Mouse (Mus musculus) ovary, postnatal 36 days (tissue): ENCODE results near the gene Enkur.

Source experiments
- DNase-seq: peaks from one replicate; pipeline ENCODE4 v3.0.0; 2022; ENCODE audit warnings: low spot score, mixed read lengths

The Enkur gene

DNA sequence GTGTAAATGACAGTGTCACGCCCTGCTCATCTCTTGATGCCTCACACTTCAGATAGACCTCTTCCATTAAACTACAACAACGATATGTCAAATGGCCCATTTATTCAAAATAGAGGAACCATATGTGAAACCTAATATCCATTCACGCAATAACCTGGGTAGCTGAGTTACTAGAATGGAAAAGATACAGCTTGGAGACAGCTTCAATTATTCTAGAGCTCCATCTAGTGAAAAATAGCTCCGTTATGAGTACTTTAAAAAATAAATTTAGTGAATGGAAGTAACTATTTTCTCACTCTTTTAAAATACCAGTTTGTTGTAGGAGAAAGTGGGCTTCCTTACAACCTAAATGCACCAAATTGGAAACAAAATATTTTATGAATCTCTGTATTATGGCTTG is 16.6 kb downstream of the Enkur start:
- no peak for DNase-seq

DNA sequence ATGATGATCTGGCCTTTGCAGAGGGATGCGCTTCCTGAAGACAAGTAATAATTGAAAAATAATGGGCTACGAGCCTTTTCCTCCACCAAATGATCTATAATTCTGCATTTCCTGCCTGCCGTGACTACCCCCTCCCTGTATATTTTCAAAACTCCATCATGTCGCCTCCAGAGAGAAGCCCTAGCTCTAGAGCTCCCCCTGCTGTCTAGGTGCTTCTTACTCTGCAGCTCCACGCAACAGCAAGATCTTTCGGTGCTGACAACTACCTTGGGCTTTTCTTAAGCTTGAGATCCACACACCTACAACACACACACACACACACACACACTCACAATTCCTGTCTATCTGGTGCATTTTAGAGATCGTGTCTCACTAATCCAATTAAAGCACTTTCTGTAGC is 17.6 kb downstream of the Enkur start:
- DNase-seq, result peak; percentile 35

DNA sequence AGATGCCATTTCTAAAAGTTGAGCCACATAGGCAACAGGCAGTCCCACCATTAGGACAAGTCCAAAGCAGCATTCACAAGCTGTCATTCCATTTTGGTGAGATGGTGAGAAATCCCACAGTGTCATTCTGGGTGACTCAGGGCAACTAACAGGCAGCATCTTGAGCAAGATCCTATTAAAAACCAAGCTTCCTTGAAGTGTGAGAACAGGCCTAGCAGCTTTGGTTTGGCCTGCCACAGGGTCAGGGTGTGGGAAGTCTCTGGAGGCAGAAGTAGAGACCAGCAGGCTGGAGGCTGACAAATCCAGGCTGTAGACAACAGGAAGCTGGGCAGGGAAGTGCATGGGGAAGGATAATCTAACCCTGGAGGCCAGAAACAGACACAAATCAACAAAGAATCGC is 22.4 kb downstream of the Enkur start:
- DNase-seq, result no peak

DNA sequence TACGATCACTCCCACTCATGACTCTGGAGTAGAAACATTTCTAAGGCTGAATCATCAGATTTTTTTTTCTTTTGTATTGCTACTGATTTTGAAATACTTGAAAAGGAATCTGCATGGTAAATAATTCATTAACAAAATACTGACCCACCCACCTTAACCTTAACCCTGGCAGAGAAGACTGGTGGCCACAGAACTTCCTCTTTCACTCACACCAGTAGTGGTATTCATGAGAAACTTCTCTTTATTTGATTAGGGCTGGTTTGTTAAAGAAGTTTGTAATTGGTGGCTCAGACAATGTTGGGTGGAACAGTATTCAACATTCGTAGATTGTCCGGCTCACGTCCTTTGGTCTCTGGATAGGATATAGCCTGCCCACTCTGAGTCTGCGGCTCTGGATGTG is 26.0 kb downstream of the Enkur start:
- DNase-seq, result no peak

DNA sequence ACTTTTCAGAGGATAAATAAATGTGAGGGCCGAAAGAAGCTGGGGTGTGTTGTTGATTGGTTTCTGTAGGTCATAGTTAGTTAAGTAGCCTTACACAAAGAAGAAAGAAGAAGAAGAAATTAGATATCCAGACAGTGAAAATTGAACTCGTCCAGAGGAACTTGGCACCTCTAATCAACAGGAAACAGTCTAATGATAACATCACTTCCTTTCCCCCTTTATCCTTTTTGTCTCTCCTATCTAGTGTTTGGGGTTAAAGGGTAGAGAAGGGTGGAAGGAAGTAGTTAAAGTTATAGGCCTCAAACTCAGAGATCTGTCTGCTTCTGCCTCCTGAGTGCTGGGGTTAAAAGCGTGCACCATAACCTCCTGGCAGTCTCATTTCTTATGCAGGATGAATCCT is 32.4 kb downstream of the Enkur start:
- no peak for DNase-seq

DNA sequence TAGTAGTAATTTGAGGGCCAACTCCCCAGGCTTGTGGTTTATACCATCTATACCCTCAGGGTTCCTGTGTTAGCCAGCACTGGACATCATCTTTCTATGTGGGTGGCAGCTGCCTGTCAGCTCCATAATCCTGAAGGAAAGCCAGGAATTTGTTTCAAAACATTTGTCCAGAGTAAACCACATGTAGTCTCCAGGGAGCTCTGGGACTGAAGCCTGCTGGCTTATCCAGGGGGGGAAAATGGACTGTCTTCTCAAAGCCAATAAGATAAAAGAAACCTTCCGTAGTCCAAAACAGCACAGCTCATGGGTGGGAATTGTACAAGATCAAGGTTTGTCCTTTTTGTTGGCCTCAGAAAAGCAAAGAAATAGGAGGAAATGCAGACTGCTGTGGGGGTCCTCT is 37.2 kb downstream of the Enkur start:
- no peak for DNase-seq

DNA sequence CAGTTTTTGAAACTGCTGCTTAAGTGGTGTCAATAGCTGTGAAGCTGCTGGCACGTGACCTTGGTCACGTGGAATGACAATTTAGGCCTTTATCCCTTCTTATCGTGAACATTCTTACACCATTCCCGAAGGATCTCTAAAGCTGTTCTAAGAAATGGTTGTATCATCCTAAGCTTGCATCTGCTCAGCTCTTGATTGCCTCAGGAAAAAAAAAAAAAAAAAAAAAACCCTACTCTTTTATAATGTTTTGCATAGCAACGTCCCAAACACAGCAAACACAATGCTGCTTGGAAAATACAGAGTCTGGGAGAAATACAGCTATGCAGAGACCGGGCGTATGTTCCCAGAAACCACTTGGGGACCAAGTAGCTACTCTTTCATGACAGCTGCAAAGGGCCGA is 40.9 kb downstream of the Enkur start:
- no peak for DNase-seq

DNA sequence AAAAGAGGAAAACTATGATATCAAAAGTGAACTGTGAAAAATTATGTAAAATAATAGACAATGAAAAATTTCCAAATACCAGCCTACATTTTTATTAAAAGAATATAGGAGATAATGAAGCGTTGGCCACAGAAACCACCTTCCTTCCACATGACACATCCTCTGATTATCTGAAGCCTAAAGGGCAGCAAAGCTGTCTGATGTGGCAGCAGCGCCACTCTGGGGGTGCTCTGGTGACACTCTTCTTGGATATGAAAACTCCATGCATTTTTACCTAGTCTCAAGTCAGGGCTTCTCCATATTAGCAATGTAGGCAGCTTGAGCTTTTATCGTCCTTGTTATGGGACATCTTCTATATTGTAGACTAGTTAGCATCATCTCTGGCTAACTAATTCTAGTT is 51.7 kb downstream of the Enkur start:
- DNase-seq, result no peak

DNA sequence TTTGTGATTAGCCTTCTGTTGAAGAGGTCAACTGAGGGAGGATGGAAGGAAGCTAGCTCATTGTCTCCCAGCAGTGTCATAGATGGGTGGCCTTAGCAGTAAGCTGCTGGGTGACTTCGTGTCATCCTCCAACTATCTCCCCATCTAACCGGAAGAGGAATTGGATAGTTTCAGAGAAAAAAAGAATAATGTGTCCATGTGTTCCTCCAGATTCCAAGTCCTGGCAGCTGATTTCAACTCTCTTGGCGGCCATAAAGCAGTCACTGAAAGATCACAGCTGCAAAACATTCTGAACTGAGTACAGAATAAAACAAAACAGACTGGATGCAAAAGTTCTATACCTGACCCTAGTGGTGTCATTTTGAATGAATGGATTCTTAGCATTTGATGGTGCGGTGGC is 58.0 kb downstream of the Enkur start:
- DNase-seq, result no peak

DNA sequence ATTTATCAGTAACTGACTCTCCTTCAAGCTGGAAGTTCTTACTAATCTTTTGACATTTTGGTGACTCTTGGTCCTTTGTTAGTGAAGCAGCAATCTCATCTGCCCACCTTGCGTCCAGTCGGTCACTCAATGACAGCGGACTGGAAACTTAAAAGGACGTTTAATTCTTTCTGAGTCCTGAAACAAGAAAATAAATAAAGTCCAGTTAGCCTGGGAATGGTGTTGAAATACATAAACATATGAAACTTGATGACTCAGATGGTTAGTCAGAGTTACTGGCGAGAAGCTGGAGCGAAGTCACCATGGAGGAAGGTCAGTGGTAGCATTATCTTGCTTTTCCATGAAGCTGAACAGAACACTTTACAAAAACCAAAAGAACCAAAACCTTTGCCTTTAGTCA is 58.7 kb downstream of the Enkur start:
- no peak for DNase-seq

DNA sequence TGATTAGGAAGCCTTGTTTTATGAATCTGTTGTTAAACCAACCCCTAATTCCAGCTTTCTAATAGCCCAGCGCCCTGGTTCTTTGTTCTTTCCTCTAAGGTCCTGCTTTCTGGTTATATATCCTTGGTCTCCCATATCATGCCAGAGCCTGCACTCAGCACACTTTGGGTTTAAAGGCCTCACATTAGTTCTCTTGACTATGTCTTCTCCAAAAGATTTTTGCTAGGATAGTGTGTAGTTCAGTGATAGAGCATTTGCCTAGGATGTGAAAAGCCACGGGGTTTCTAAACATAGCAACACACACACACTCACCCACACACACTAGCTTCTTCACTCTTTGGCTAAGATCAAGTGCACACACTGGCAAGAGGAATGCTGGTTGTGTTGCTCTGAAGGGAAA is 62.5 kb downstream of the Enkur start:
- DNase-seq, result no peak

DNA sequence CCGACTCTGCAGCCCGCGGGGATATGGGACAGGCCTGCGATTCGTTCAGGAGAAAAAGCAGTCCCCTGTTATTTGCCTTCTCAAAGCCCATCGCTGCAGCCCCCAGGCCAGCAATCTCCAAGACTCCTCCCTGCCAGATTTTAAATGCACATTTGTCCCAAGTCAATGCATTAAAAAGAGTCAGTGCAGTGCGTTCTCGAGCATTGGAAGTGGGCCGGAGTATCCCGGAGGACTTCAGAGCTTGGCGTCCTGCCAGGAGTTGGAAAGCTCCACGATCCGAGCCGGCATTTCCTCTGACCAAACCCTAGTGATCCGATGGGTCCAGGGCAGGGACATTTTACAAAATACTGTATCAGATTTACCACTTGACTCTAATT is 63.0 kb downstream of the Enkur start:
- DNase-seq, result peak; percentile 63

DNA sequence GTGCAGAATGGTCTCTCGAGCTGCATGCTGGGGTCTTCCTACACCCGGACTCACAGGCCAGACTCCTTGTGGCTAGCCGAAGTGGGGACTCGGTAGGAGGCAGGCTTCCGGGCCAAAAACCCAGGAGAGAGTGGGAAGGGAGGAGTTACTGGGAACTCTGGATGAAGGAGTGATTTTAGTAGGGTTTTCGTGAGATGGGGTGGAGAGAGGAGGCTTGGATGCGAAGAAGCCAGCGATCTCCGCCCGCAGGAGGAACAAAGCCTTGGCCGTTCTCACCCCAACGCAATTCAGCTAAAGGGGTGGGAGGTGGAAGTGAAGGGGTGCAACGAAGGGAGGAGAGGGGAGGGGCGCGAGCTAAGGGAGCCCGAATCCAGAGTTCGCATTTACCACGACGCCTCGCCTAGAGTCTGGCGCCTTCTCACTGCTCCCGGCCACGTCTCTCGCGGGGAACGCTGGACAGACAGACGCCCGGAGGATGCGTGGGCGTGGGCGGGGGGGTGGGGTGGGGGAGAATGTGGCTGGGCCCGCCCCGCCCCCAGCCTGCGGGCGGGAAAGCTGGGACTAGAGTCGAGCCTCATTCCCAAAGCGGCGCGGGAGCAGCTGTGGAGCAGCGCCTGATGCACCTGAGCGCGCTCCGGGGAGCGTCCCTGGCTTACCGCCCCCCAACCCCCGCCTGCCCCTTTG is 63.5 kb downstream of the Enkur start:
- DNase-seq, result peak; percentile 56

DNA sequence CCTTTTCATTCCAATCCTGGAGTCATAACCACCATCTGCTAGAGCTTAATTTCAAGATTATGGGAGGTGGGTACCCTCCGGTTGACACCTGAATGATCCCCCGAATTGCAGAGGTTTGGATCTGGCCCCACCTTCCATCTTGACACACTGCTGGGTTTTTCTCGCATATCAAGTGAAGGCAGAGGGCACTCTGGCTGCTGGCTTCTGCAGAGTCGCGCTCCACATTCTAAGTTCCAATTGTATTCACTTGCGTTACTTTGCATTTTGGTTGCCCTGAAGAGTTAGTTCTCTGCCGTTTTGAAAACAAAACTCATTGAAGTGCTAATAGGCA is 64.0 kb downstream of the Enkur start:
- DNase-seq, result no peak
